Mouse (Mus musculus) activated CD4-positive, CD25-positive, alpha-beta regulatory T cell, adult 4 months (primary cell): ENCODE measurements around the gene Ncam1. TPM values are rescaled to one million over a fixed set of nuclear protein-coding genes. Genes with fewer than 3 reads are reported as not detected.

ENCODE experiments used
- ATAC-seq: one replicate; pipeline ENCODE4 v1.8.0; 2017
- polyA plus RNA-seq, 2 experiments: library from polyadenylated mRNA; unstranded; fragments of 100-300 nt; shearing (Covaris generic); gene quantifications; one replicate each; pipeline ENCODE4 v1.2.1; 2017

Ncam1 gene
- polyA plus RNA-seq, 2 experiments from 2014 or later = 0.29 to 0.89 TPM

- no peak for ATAC-seq
These were observed 179.9 kb downstream of the Ncam1 start for GRCm38 (mm10) chr9:49618699-49619392.

- no peak for ATAC-seq
These were observed 180.5 kb downstream of the Ncam1 start for GRCm38 (mm10) chr9:49618266-49618665.

GRCm38 (mm10) chr9:49617216-49617615, 181.5 kb downstream of the Ncam1 start:
- no peak for ATAC-seq

GRCm38 (mm10) chr9:49612387-49612786, 186.3 kb downstream of the Ncam1 start:
- no peak for ATAC-seq

- ATAC-seq = no peak
These were observed 190.5 kb downstream of the Ncam1 start for GRCm38 (mm10) chr9:49608191-49608590.

GRCm38 (mm10) chr9:49606717-49607116, 192.0 kb downstream of the Ncam1 start:
- ATAC-seq = no peak

GRCm38 (mm10) chr9:49606317-49606716, 192.4 kb downstream of the Ncam1 start:
- ATAC-seq = no peak

- no peak for ATAC-seq
These were observed 192.9 kb downstream of the Ncam1 start for GRCm38 (mm10) chr9:49605791-49606190.

- no peak for ATAC-seq
These were observed 193.4 kb downstream of the Ncam1 start for GRCm38 (mm10) chr9:49605351-49605750.

GRCm38 (mm10) chr9:49601215-49601614, 197.5 kb downstream of the Ncam1 start:
- no peak for ATAC-seq

GRCm38 (mm10) chr9:49595635-49596348, 202.9 kb downstream of the Ncam1 start:
- no peak for ATAC-seq

- no peak for ATAC-seq
These were observed 203.7 kb downstream of the Ncam1 start for GRCm38 (mm10) chr9:49594876-49595634.

GRCm38 (mm10) chr9:49593951-49594536, 204.7 kb downstream of the Ncam1 start:
- no peak for ATAC-seq

GRCm38 (mm10) chr9:49592006-49592405, 206.7 kb downstream of the Ncam1 start:
- ATAC-seq = no peak

- no peak for ATAC-seq
These were observed 208.5 kb downstream of the Ncam1 start for GRCm38 (mm10) chr9:49590261-49590660.

GRCm38 (mm10) chr9:49577136-49577535, 221.6 kb downstream of the Ncam1 start:
- ATAC-seq = no peak

GRCm38 (mm10) chr9:49571695-49572510, 226.8 kb downstream of the Ncam1 start:
- no peak for ATAC-seq

GRCm38 (mm10) chr9:49570731-49571694, 227.7 kb downstream of the Ncam1 start:
- no peak for ATAC-seq

GRCm38 (mm10) chr9:49570033-49570660, 228.6 kb downstream of the Ncam1 start:
- no peak for ATAC-seq

- ATAC-seq = no peak
These were observed 232.9 kb downstream of the Ncam1 start for GRCm38 (mm10) chr9:49565846-49566245.
